Mouse (Mus musculus): ENCODE results near the gene Zcchc7. TPM values are rescaled to one million over a fixed set of nuclear protein-coding genes. Genes with fewer than 3 reads are reported as not detected.

Zcchc7 gene
- polyA plus RNA-seq, 1 experiment, result 67.0 TPM

DNA sequence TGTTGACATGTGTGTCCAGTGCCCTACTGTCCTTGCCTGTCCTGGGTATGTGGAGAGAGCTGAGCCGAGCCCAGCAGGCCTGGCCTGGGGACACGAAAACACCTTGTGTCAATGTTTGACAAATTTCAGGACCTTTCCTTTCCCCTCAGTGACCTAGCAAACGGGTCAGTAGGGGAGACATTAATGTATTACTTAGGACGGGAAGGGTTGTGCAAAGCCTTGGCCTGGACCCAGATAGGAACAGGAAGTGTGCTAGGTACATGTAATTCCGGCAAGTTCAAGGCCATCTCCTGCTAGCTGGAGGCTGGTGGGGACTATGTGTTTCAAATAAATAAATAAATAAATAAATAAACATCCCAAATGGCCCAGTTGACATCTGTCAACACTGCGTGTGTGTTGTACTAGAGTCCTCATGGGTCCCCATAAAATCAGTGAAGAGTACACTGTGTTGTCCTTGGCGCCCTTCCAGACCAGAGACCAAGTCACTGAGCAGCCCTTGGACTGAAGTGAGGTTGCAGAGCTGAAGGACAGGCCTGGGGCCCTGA, 224.2 kb downstream of the Zcchc7 start:
- H3K4me3 ChIP-seq (ENCODE audit: insufficient read depth, low read length), result no peak overlapping the region

DNA sequence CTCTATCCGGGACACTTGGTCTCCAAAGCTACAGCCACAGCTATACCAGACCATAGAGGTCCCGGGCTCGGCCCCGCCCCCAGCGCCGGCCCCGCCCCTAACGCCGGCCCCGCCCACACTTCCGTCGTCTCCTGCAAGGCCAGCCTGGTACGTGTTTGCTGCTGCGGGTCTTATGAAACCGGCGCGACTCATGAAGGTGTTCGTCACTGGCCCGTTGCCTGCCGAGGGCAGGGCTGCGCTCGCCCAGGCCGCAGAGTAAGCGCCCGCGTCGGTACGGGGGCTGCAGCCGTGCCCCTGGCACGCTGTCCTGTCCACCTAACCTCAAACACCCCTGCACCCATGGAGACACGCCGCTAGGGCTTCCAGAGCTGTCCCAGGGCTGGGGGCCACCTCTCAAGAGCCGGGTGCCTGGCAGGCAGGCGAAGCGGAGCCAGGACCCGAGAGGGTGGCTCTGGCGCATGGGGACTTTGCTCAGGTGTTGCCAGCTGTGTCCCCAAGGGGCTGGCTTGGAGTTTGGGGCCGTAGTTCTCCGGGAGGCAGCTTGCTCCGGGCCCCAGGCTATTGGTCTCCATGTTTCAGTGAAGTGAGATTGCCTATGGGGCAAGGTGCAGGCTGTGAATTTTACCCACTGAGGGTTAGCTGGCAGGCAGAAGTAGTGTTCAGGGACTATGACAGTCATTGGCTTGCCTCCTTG, 225.8 kb downstream of the Zcchc7 start, which contains the start of gene Grhpr:
Grhpr (plus strand) TSS at position 116 of the 694 bp plus-strand sequence.
- H3K4me1 ChIP-seq (ENCODE audit: control insufficient read depth, insufficient read depth, low read length), result no peaks in the 10 kb centered on the region; the same call in 1 of the 2 replicates
- H3K4me3 ChIP-seq (ENCODE audit: insufficient read depth, low read length), result peak within 1 kb of the TSS; percentile 63
- peak within 1 kb of the TSS; percentile 68 for H3K27ac ChIP-seq (ENCODE audit: insufficient read depth, low read length)
- TF ChIP-seq CTCF (IDR thresholded peaks at IDR 0.05; ENCODE audit: extremely low read depth, insufficient read depth, low read length) (no peak), POLR2A (IDR thresholded peaks at IDR 0.05; ENCODE audit: extremely low read depth, insufficient read depth, low read length) (peak; percentile 80)

More for the DNA sequence above, 224.2 kb downstream of the Zcchc7 start:
- no peak for TF ChIP-seq CTCF (IDR thresholded peaks at IDR 0.05; ENCODE audit: extremely low read depth, insufficient read depth, low read length)
- no peak for TF ChIP-seq POLR2A (IDR thresholded peaks at IDR 0.05; ENCODE audit: extremely low read depth, insufficient read depth, low read length)
- H3K27ac ChIP-seq (ENCODE audit: insufficient read depth, low read length), result no peak overlapping the region
- H3K4me1 ChIP-seq (ENCODE audit: control insufficient read depth, insufficient read depth, low read length), result no peaks in the 10 kb centered on the region; the same call in 1 of the 2 replicates

Other genes starting within 250 kb of the Zcchc7 start
- gene Pax5, start 45.4 kb upstream of the Zcchc7 start, polyA plus RNA-seq (2012; rRNA removed), result 0.06 TPM in 2 replicates
- 48.2 and 50.3 TPM in 2 replicates for gene Grhpr, start 225.5 kb downstream of the Zcchc7 start, polyA plus RNA-seq (2012; rRNA removed)